Comparison of ENCODE assay signal across 28 mouse cellular contexts in genomic region chr1:35913551-35913950, GRCm38 (mm10).
A peak's percentile ranks its signal among the peaks of the same experiment; 100 is the strongest.
DNase-seq lines count a peak whose midpoint lies in the region; TF ChIP-seq lines count a peak whose summit lies in the region.
"Had no signal": no experiment of that assay in that cellular context is flagged by ENCODE, and none has a peak within 500 bp of the region (broad histone marks: within the 10 kb centered on the region; RNA-seq: fewer than 3 reads in every experiment).

No protein-coding gene starts in this region.

- 89% methylated on average over 4 of the region's 4 CpGs for WGBS in midbrain, embryonic 10.5 days

- peak overlapping the region; percentile 87 for H3K27ac ChIP-seq in embryonic fibroblast, embryonic 13.5 days (ENCODE audit: insufficient read depth, low read length)
- no peak overlapping the region for H3K27ac ChIP-seq in midbrain, embryonic 10.5 days (replicated peaks)
- H3K27ac ChIP-seq: embryonic facial prominence, embryonic 12.5 days; embryonic facial prominence, embryonic 15.5 days; forebrain, embryonic 10.5 days; forebrain, embryonic 13.5 days; gastrocnemius, adult 2 months; heart, embryonic 13.5 days; hindbrain, embryonic 10.5 days; hindbrain, embryonic 13.5 days; intestine, embryonic 15.5 days had no signal

- H3K4me3 ChIP-seq in embryonic fibroblast, embryonic 13.5 days (ENCODE audit: insufficient read depth, low read length) = no peak overlapping the region
- H3K4me3 ChIP-seq in midbrain, embryonic 10.5 days = no peak overlapping the region
- H3K4me3 ChIP-seq: embryonic facial prominence, embryonic 12.5 days; embryonic facial prominence, embryonic 15.5 days; erythroblast, embryonic 14.5 days; forebrain, embryonic 10.5 days; forebrain, embryonic 13.5 days; gastrocnemius, adult 2 months; heart, embryonic 13.5 days; hindbrain, embryonic 10.5 days; hindbrain, embryonic 13.5 days; intestine, embryonic 15.5 days had no signal

- no peaks in the 10 kb centered on the region for H3K36me3 ChIP-seq in midbrain, embryonic 10.5 days
- H3K36me3 ChIP-seq: embryonic facial prominence, embryonic 12.5 days; embryonic facial prominence, embryonic 15.5 days; forebrain, embryonic 10.5 days; heart, embryonic 13.5 days; hindbrain, embryonic 10.5 days; hindbrain, embryonic 13.5 days; intestine, embryonic 15.5 days had no signal

- DNase-seq in heart, adult 11 months = peak; percentile 71
- DNase-seq in heart, adult 8-10 months (ENCODE audit: low spot score) = no peak
- peak; percentile 56 for DNase-seq in 3134 (ENCODE audit: extremely low read depth, insufficient read length, low spot score)
- DNase-seq in Muller cell, postnatal 12 days (ENCODE audit: inconsistent ontology term) = peak; percentile 71
- no peak for DNase-seq in midbrain, embryonic 10.5 days (ENCODE audit: low spot score)
- no peak for DNase-seq in adrenal gland, adult 2 months
- DNase-seq in gastrocnemius, adult 8-10 months (ENCODE audit: low spot score in 2 of 2) = no peak
- DNase-seq: adrenal gland, adult 8-10 months; adrenal gland, postnatal 25 days; cerebellum, adult 11 months; cerebellum, adult 2 months; cerebellum, adult 9-11 months; cerebellum, postnatal 25 days; gastrocnemius, adult 2 months; gastrocnemius, postnatal 25 days; heart, postnatal 36 days; kidney, adult 11 months; kidney, adult 8-10 months had no signal

- no peaks in the 10 kb centered on the region for H3K27me3 ChIP-seq in midbrain, embryonic 10.5 days (ENCODE audit: low read depth, poor library complexity, severe bottlenecking)
- H3K27me3 ChIP-seq: embryonic facial prominence, embryonic 12.5 days; embryonic facial prominence, embryonic 15.5 days; forebrain, embryonic 13.5 days; heart, embryonic 13.5 days; hindbrain, embryonic 13.5 days; intestine, embryonic 15.5 days had no signal

- no peak for TF ChIP-seq POLR2A in embryonic fibroblast, embryonic 13.5 days (IDR thresholded peaks at IDR 0.05; ENCODE audit: low read depth, low read length)

- H3K4me1 ChIP-seq in embryonic fibroblast, embryonic 13.5 days (ENCODE audit: control insufficient read depth, insufficient read depth, low read length) = peaks cover 10% of the 10 kb centered on the region; the same call in 1 of the 2 replicates
- no peaks in the 10 kb centered on the region for H3K4me1 ChIP-seq in midbrain, embryonic 10.5 days
- H3K4me1 ChIP-seq: embryonic facial prominence, embryonic 12.5 days; embryonic facial prominence, embryonic 15.5 days; forebrain, embryonic 10.5 days; forebrain, embryonic 13.5 days; heart, embryonic 13.5 days; hindbrain, embryonic 10.5 days; hindbrain, embryonic 13.5 days; intestine, embryonic 15.5 days had no signal

- H3K9me3 ChIP-seq in midbrain, embryonic 10.5 days (replicated peaks) = peaks cover 6% of the 10 kb centered on the region; the same call in 1 of the 2 replicates
- H3K9me3 ChIP-seq: embryonic facial prominence, embryonic 12.5 days; embryonic facial prominence, embryonic 15.5 days; forebrain, embryonic 13.5 days; intestine, embryonic 15.5 days had no signal

- no peak for TF ChIP-seq CTCF in embryonic fibroblast, embryonic 13.5 days (IDR thresholded peaks at IDR 0.05; ENCODE audit: borderline replicate concordance, insufficient read depth, low read length)

Comparison
In these comparisons a context has a peak if more than half of its experiments do, and no peak if none do; other contexts are left out.
1. DNase-seq: peak in heart, adult 11 months (single experiment), 3134 (single experiment) and Muller cell, postnatal 12 days (single experiment); none in heart, adult 8-10 months (single experiment), midbrain, embryonic 10.5 days (single experiment), adrenal gland, adult 2 months (single experiment) and gastrocnemius, adult 8-10 months (0 of 2).